Comparison of ENCODE assay signal across 8 mouse cellular contexts in the genomic region with DNA sequence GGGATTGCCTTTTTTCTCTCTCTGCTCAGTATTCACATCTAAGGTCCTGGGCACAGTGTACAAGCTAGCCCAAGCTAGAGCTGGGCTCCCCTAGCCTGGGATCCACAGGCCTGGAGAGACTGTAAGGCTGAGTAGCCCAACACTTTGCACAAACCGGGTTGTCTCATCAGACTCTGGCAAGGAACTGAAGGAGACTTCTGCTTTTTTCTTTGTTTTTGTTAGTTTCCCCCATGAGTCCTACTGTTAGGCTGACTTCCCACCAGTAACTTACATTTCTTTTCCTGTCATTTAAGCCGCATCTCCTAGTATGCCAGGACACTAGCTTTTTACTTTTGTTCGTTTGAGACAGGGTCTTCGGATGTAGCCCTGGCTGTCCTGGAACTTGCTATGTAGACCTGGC. TPM values are rescaled to one million over a fixed set of nuclear protein-coding genes. Genes with fewer than 3 reads are reported as not detected.
DNase-seq lines count a peak whose midpoint lies in the region; ATAC-seq and TF ChIP-seq lines count a peak whose summit lies in the region.

No protein-coding gene starts in this region.

- no peak for TF ChIP-seq POLR2A in lung, adult 2 months (IDR thresholded peaks at IDR 0.05; ENCODE audit: borderline replicate concordance, extremely low read depth, low read depth, low read length)

- peaks cover 41% of the 10 kb centered on the region for H3K36me3 ChIP-seq in erythroblast, embryonic 14.5 days (ENCODE audit: control insufficient read depth)
- H3K36me3 ChIP-seq in C2C12 (ENCODE audit: control insufficient read depth, insufficient read depth): no peaks in the 10 kb centered on the region
- no peaks in the 10 kb centered on the region for H3K36me3 ChIP-seq in forebrain, postnatal 0 days (ENCODE audit: insufficient read depth)
- no peaks in the 10 kb centered on the region for H3K36me3 ChIP-seq in macrophage (ENCODE audit: inconsistent target)

- DNase-seq in forebrain, postnatal 0 days: no peak
- DNase-seq in adrenal gland, postnatal 14 days: no peak
- DNase-seq in lung, adult 2 months: no peak
- DNase-seq in right cerebral cortex, postnatal 10 days (ENCODE audit: low spot score in 2 of 2): no peak

- H3K4me1 ChIP-seq in erythroblast, embryonic 14.5 days (ENCODE audit: control insufficient read depth): peaks cover 47% of the 10 kb centered on the region
- peaks cover 8% of the 10 kb centered on the region; the same call in 1 of the 2 replicates for H3K4me1 ChIP-seq in forebrain, postnatal 0 days (ENCODE audit: insufficient read depth)
- H3K4me1 ChIP-seq in lung, adult 2 months (ENCODE audit: control insufficient read depth, insufficient read depth, low read length): peaks cover 5% of the 10 kb centered on the region

- H3K4me2 ChIP-seq in forebrain, postnatal 0 days (ENCODE audit: low read depth): peak overlapping the region; percentile 90

- no peak overlapping the region for H3ac ChIP-seq in C2C12 (ENCODE audit: control insufficient read depth, insufficient read length, low read depth)

- no peaks in the 10 kb centered on the region for H3K79me3 ChIP-seq in C2C12 (ENCODE audit: low read depth)

- H3K79me2 ChIP-seq in C2C12 (ENCODE audit: control insufficient read depth, insufficient read depth) (peaks cover 49% of the 10 kb centered on the region), macrophage (ENCODE audit: inconsistent target) (no peaks in the 10 kb centered on the region)

- 72% methylated on average over 4 of the region's 4 CpGs for WGBS in forebrain, postnatal 0 days
- WGBS in macrophage (ENCODE audit: missing documents): 7% methylated on average over 4 of the region's 4 CpGs
- 78% methylated on average over 4 of the region's 4 CpGs for WGBS in lung, adult 2 months

- H3K4me3 ChIP-seq in erythroblast, embryonic 14.5 days (replicated peaks): peak overlapping the region; percentile 74
- H3K4me3 ChIP-seq in C2C12 (ENCODE audit: insufficient read depth, poor library complexity, severe bottlenecking) (peak overlapping the region; percentile 50), macrophage (ENCODE audit: inconsistent target) (peak overlapping the region; percentile 43)
- H3K4me3 ChIP-seq in forebrain, postnatal 0 days (ENCODE audit: low read depth, low read length): no peak overlapping the region
- no peak overlapping the region for H3K4me3 ChIP-seq in lung, adult 2 months (replicated peaks; ENCODE audit: extremely low read depth, low read depth, low read length)

- H3K9ac ChIP-seq in forebrain, postnatal 0 days: no peak overlapping the region

- no peak for ATAC-seq in erythroblast, adult 5-6 weeks (replicated peaks; ENCODE audit: low FRiP score, poor library complexity, severe bottlenecking)
- ATAC-seq in forebrain, postnatal 0 days: no peak

- TF ChIP-seq CTCF in C2C12 (IDR thresholded peaks at IDR 0.05; ENCODE audit: control insufficient read depth, insufficient read depth, insufficient read length): no peak
- TF ChIP-seq CTCF in forebrain, postnatal 0 days (IDR thresholded peaks at IDR 0.05; ENCODE audit: low read depth): no peak
- TF ChIP-seq CTCF in lung, adult 2 months (IDR thresholded peaks at IDR 0.05; ENCODE audit: insufficient read depth, low read length): no peak

- no peaks in the 10 kb centered on the region; the same call in 1 of the 2 replicates for H3K27me3 ChIP-seq in erythroblast, embryonic 14.5 days (ENCODE audit: control insufficient read depth)
- H3K27me3 ChIP-seq in C2C12 (ENCODE audit: control insufficient read depth, insufficient read depth, insufficient read length): no peaks in the 10 kb centered on the region
- no peaks in the 10 kb centered on the region for H3K27me3 ChIP-seq in forebrain, postnatal 0 days (ENCODE audit: insufficient read depth, low read length)

- no peak overlapping the region for H3K27ac ChIP-seq in forebrain, postnatal 0 days (ENCODE audit: low read depth, low read length)
- H3K27ac ChIP-seq in macrophage: peak overlapping the region; percentile 84

- H3K9me3 ChIP-seq in erythroblast, embryonic 14.5 days (ENCODE audit: control insufficient read depth, low read length): no peaks in the 10 kb centered on the region; the same call in 1 of the 2 replicates
- H3K9me3 ChIP-seq in forebrain, postnatal 0 days (ENCODE audit: low read length): no peaks in the 10 kb centered on the region

TF ChIP-seq in C2C12, 6 proteins besides CTCF, POLR2A, EP300 and RAD21:
- TF ChIP-seq FOSL1 (IDR thresholded peaks at IDR 0.05; ENCODE audit: insufficient read depth, low read length, poor library complexity, severe bottlenecking): no peak
- TF ChIP-seq MYOD1 (IDR thresholded peaks at IDR 0.05; ENCODE audit: control insufficient read depth, insufficient read length, low read depth): no peak

RNA-seq across cellular contexts. Expression of a gene that starts 1.1 kb away (rescaled TPM):
- 10.1 and 12.5 TPM in 2 replicates for polyA plus RNA-seq in erythroblast, embryonic 14.5 days (2012)
- total RNA-seq in erythroblast, adult 5-6 weeks (2015; ENCODE audit: low replicate concordance): 154 and 157 TPM in 2 replicates
- total RNA-seq in erythroblast, adult 5-6 weeks (2017; ENCODE audit: low replicate concordance): 202 and 262 TPM in 2 replicates
- polyA plus RNA-seq in C2C12 (2012; fragmentation: generic; extraction: Trizol): 4.0 TPM
- 3.7 and 4.7 TPM in 2 replicates for total RNA-seq in forebrain, postnatal 0 days (2014; rRNA removed)
- polyA plus RNA-seq in forebrain, postnatal 0 days (2015; fragmentation: Nextera tagmentation; extraction: Ambion mirVana): 3.3 and 4.0 TPM in 2 replicates
- 10 to 100 TPM in 13 of 26 experiments, 1 to 10 TPM in 13; 1.9 to 32.1 (median 9.7) TPM for total RNA-seq in macrophage (2018; cell fraction: chromatin; rRNA removed)
- total RNA-seq in macrophage (2018; cell fraction: cytosol; rRNA removed): 1 to 10 TPM; 1.8 to 7.3 (median 3.7) TPM
- 10 to 100 TPM in 5 of 26 experiments, 1 to 10 TPM in 21; 1.1 to 17.3 (median 6.6) TPM for total RNA-seq in macrophage (2018; cell fraction: nucleus; rRNA removed)
- 2.7 to 8.2 TPM (median 6.2 TPM) in 3 replicates for polyA plus RNA-seq in macrophage (2018)
- total RNA-seq in adrenal gland, postnatal 14 days (2021): 3.5 and 7.2 TPM in 2 replicates
- polyA plus RNA-seq in lung, adult 2 months (2012; rRNA removed): 1.3 and 1.4 TPM in 2 replicates

RNA-seq across cellular contexts. Expression of a gene that starts 39.8 kb away (rescaled TPM):
- 0.10 and 0.17 TPM in 2 replicates for polyA plus RNA-seq in erythroblast, embryonic 14.5 days (2012)
- total RNA-seq in erythroblast, adult 5-6 weeks (2015; ENCODE audit: low replicate concordance): 2.1 and 15.6 TPM in 2 replicates
- total RNA-seq in erythroblast, adult 5-6 weeks (2017; ENCODE audit: low replicate concordance): 0.56 TPM in 1 of 2 replicates, not detected in the other
- polyA plus RNA-seq in C2C12 (2012; fragmentation: generic; extraction: Trizol) (120 TPM), macrophage (2018) (33.9 to 78.0 TPM (median 67.8 TPM) in 3 replicates)
- 27.6 and 30.9 TPM in 2 replicates for total RNA-seq in forebrain, postnatal 0 days (2014; rRNA removed)
- 47.9 and 50.7 TPM in 2 replicates for polyA plus RNA-seq in forebrain, postnatal 0 days (2015; fragmentation: Nextera tagmentation; extraction: Ambion mirVana)
- total RNA-seq in macrophage (2018; cell fraction: chromatin; rRNA removed): 10 to 100 TPM; 13.2 to 89.9 (median 45.3) TPM
- 10 to 100 TPM; 32.2 to 67.7 (median 41.7) TPM for total RNA-seq in macrophage (2018; cell fraction: cytosol; rRNA removed)
- 10 to 100 TPM; 15.0 to 75.9 (median 36.0) TPM for total RNA-seq in macrophage (2018; cell fraction: nucleus; rRNA removed)
- total RNA-seq in adrenal gland, postnatal 14 days (2021): 12.6 and 15.0 TPM in 2 replicates
- polyA plus RNA-seq in lung, adult 2 months (2012; rRNA removed): 22.9 and 25.6 TPM in 2 replicates

RNA-seq across cellular contexts. Expression of a gene that starts 48.9 kb away (rescaled TPM):
- polyA plus RNA-seq in erythroblast, embryonic 14.5 days (2012): 0.26 and 0.77 TPM in 2 replicates
- 12.1 and 23.4 TPM in 2 replicates for total RNA-seq in erythroblast, adult 5-6 weeks (2015; ENCODE audit: low replicate concordance)
- 8.9 and 16.9 TPM in 2 replicates for total RNA-seq in erythroblast, adult 5-6 weeks (2017; ENCODE audit: low replicate concordance)
- polyA plus RNA-seq in C2C12 (2012; fragmentation: generic; extraction: Trizol): 1.5 TPM
- 3.3 and 5.1 TPM in 2 replicates for total RNA-seq in forebrain, postnatal 0 days (2014; rRNA removed)
- 2.4 and 4.8 TPM in 2 replicates for polyA plus RNA-seq in forebrain, postnatal 0 days (2015; fragmentation: Nextera tagmentation; extraction: Ambion mirVana)
- total RNA-seq in macrophage (2018; cell fraction: chromatin; rRNA removed): 10 to 100 TPM in 15 of 26 experiments, 1 to 10 TPM in 11; 4.4 to 18.5 (median 10.5) TPM
- total RNA-seq in macrophage (2018; cell fraction: cytosol; rRNA removed): 1 to 10 TPM in 22 of 26 experiments, under 1 TPM in 4; 0.76 to 2.5 (median 1.5) TPM
- total RNA-seq in macrophage (2018; cell fraction: nucleus; rRNA removed): 10 to 100 TPM in 9 of 26 experiments, 1 to 10 TPM in 17; 3.7 to 19.7 (median 7.4) TPM
- 0.66 to 2.6 TPM (median 1.7 TPM) in 3 replicates for polyA plus RNA-seq in macrophage (2018)
- total RNA-seq in adrenal gland, postnatal 14 days (2021): 4.6 and 5.7 TPM in 2 replicates
- 2.3 and 3.8 TPM in 2 replicates for polyA plus RNA-seq in lung, adult 2 months (2012; rRNA removed)

Comparison
In these comparisons a context has a peak if more than half of its experiments do, and no peak if none do; other contexts are left out.
1. H3K4me3 ChIP-seq: peak in erythroblast, embryonic 14.5 days (single experiment), C2C12 (single experiment) and macrophage (single experiment); none in forebrain, postnatal 0 days (single experiment) and lung, adult 2 months (single experiment).
2. RNA of a gene that starts 39.8 kb away (polyA plus RNA-seq): 120 TPM in C2C12 (single experiment), 47.9 to 50.7 TPM in forebrain, postnatal 0 days, 33.9 to 78.0 TPM in macrophage and 22.9 to 25.6 TPM in lung, adult 2 months; 0.10 to 0.17 TPM in erythroblast, embryonic 14.5 days; every median in the first group is over 10 times any median in the second.